Mouse (Mus musculus): ENCODE results near the gene Gm15557. TPM values are rescaled to one million over a fixed set of nuclear protein-coding genes. Genes with fewer than 3 reads are reported as not detected.

The Gm15557 gene
- polyA plus RNA-seq, 1 experiment: not detected

- Histone ChIP-seq H3K4me3 (ENCODE audit: insufficient read depth, low read length) (peak within 1 kb of the TSS; percentile 64), H3K27ac (ENCODE audit: insufficient read depth, low read depth, low read length) (peak within 1 kb of the TSS; percentile 80), H3K4me1 (ENCODE audit: control insufficient read depth, insufficient read depth, low read length) (peaks cover 23% of the 10 kb centered on the region)
- no peak; the same call in 1 of the 2 replicates for TF ChIP-seq POLR2A (IDR thresholded peaks at IDR 0.05; ENCODE audit: borderline replicate concordance, low read depth, low read length)
- no peak for TF ChIP-seq CTCF (IDR thresholded peaks at IDR 0.05; ENCODE audit: low read depth, low read length)
These were observed 10.7 kb upstream of the Gm15557 start, which contains the start of gene Uqcc1 for GRCm38 (mm10) chr2:155929531-155930442. Gene Uqcc1 (minus strand): TSS chr2:155930310.

- peaks cover 9% of the 10 kb centered on the region for H3K4me1 ChIP-seq (ENCODE audit: control insufficient read depth, insufficient read depth, low read length)
- no peak overlapping the region for H3K4me3 ChIP-seq (ENCODE audit: insufficient read depth, low read length)
- no peak for TF ChIP-seq POLR2A (IDR thresholded peaks at IDR 0.05; ENCODE audit: borderline replicate concordance, low read depth, low read length)
- no peak for TF ChIP-seq CTCF (IDR thresholded peaks at IDR 0.05; ENCODE audit: low read depth, low read length)
- no peak overlapping the region for H3K27ac ChIP-seq (ENCODE audit: insufficient read depth, low read depth, low read length)
These were observed 515 bp upstream of the Gm15557 start for GRCm38 (mm10) chr2:155939897-155940529.

- TF ChIP-seq CTCF (IDR thresholded peaks at IDR 0.05; ENCODE audit: low read depth, low read length) (no peak), POLR2A (IDR thresholded peaks at IDR 0.05; ENCODE audit: borderline replicate concordance, low read depth, low read length) (no peak)
- no peak overlapping the region for H3K27ac ChIP-seq (ENCODE audit: insufficient read depth, low read depth, low read length)
- H3K4me3 ChIP-seq (ENCODE audit: insufficient read depth, low read length): no peak overlapping the region
- H3K4me1 ChIP-seq (ENCODE audit: control insufficient read depth, insufficient read depth, low read length): peaks cover 9% of the 10 kb centered on the region
These were observed 1.3 kb downstream of the Gm15557 start for GRCm38 (mm10) chr2:155941697-155942442.

- TF ChIP-seq POLR2A (IDR thresholded peaks at IDR 0.05; ENCODE audit: borderline replicate concordance, low read depth, low read length) (no peak), CTCF (IDR thresholded peaks at IDR 0.05; ENCODE audit: low read depth, low read length) (no peak)
- peaks cover 9% of the 10 kb centered on the region for H3K4me1 ChIP-seq (ENCODE audit: control insufficient read depth, insufficient read depth, low read length)
- no peak overlapping the region for H3K27ac ChIP-seq (ENCODE audit: insufficient read depth, low read depth, low read length)
- H3K4me3 ChIP-seq (ENCODE audit: insufficient read depth, low read length): no peak overlapping the region
These were observed 2.9 kb downstream of the Gm15557 start for GRCm38 (mm10) chr2:155943463-155943862.

- peaks cover 9% of the 10 kb centered on the region for H3K4me1 ChIP-seq (ENCODE audit: control insufficient read depth, insufficient read depth, low read length)
- H3K27ac ChIP-seq (ENCODE audit: insufficient read depth, low read depth, low read length): no peak overlapping the region
- H3K4me3 ChIP-seq (ENCODE audit: insufficient read depth, low read length): no peak overlapping the region
- TF ChIP-seq CTCF (IDR thresholded peaks at IDR 0.05; ENCODE audit: low read depth, low read length) (no peak), POLR2A (IDR thresholded peaks at IDR 0.05; ENCODE audit: borderline replicate concordance, low read depth, low read length) (no peak)
These were observed 4.2 kb downstream of the Gm15557 start for GRCm38 (mm10) chr2:155944685-155945084.

- H3K4me3 ChIP-seq (ENCODE audit: insufficient read depth, low read length): no peak within 1 kb of the TSS
- no peak for TF ChIP-seq POLR2A (IDR thresholded peaks at IDR 0.05; ENCODE audit: borderline replicate concordance, low read depth, low read length)
- TF ChIP-seq CTCF (IDR thresholded peaks at IDR 0.05; ENCODE audit: low read depth, low read length): no peak
- peaks cover 6% of the 10 kb centered on the region for H3K4me1 ChIP-seq (ENCODE audit: control insufficient read depth, insufficient read depth, low read length)
- H3K27ac ChIP-seq (ENCODE audit: insufficient read depth, low read depth, low read length): no peak within 1 kb of the TSS
These were observed 4.6 kb downstream of the Gm15557 start, which contains the start of gene Gdf5 for GRCm38 (mm10) chr2:155945124-155945523. Gene Gdf5 (minus strand): TSS chr2:155945367.

- H3K27ac ChIP-seq (ENCODE audit: insufficient read depth, low read depth, low read length): no peak overlapping the region
These were observed 5.1 kb downstream of the Gm15557 start for GRCm38 (mm10) chr2:155945580-155945979.

GRCm38 (mm10) chr2:155946069-155946468, 5.5 kb downstream of the Gm15557 start:
- Histone ChIP-seq H3K4me3 (ENCODE audit: insufficient read depth, low read length) (no peak overlapping the region), H3K4me1 (ENCODE audit: control insufficient read depth, insufficient read depth, low read length) (no peaks in the 10 kb centered on the region), H3K27ac (ENCODE audit: insufficient read depth, low read depth, low read length) (no peak overlapping the region)
- TF ChIP-seq POLR2A (IDR thresholded peaks at IDR 0.05; ENCODE audit: borderline replicate concordance, low read depth, low read length) (no peak), CTCF (IDR thresholded peaks at IDR 0.05; ENCODE audit: low read depth, low read length) (peak; percentile 98)

More at GRCm38 (mm10) chr2:155945580-155945979, 5.1 kb downstream of the Gm15557 start:
- peaks cover 2% of the 10 kb centered on the region for H3K4me1 ChIP-seq (ENCODE audit: control insufficient read depth, insufficient read depth, low read length)
- H3K4me3 ChIP-seq (ENCODE audit: insufficient read depth, low read length): no peak overlapping the region
- TF ChIP-seq CTCF (IDR thresholded peaks at IDR 0.05; ENCODE audit: low read depth, low read length): no peak
- TF ChIP-seq POLR2A (IDR thresholded peaks at IDR 0.05; ENCODE audit: borderline replicate concordance, low read depth, low read length): no peak

- no peak for TF ChIP-seq POLR2A (IDR thresholded peaks at IDR 0.05; ENCODE audit: borderline replicate concordance, low read depth, low read length)
- no peak for TF ChIP-seq CTCF (IDR thresholded peaks at IDR 0.05; ENCODE audit: low read depth, low read length)
- Histone ChIP-seq H3K4me3 (ENCODE audit: insufficient read depth, low read length) (no peak overlapping the region), H3K27ac (ENCODE audit: insufficient read depth, low read depth, low read length) (no peak overlapping the region), H3K4me1 (ENCODE audit: control insufficient read depth, insufficient read depth, low read length) (no peaks in the 10 kb centered on the region)
These were observed 6.0 kb downstream of the Gm15557 start for GRCm38 (mm10) chr2:155946499-155946898.
